Mouse (Mus musculus) adrenal gland, adult 18-20 months (tissue): ENCODE measurements around the gene Gm2042. TPM values are rescaled to one million over a fixed set of nuclear protein-coding genes. Genes with fewer than 3 reads are reported as not detected.
"Not testable (repeated sequence)": the region's sequence is repeated elsewhere in the genome, so short reads cannot be mapped to it uniquely, and the experiment has no call there.

Experiments
- DNase-seq, 2 experiments: peaks; one replicate each; pipeline ENCODE4 v3.0.0; 2021 to 2022; ENCODE audit warnings: low spot score in 2 of 2
- long read RNA-seq, 2 experiments: library from polyadenylated mRNA; stranded (forward); transcript quantifications; one replicate each; pipeline ENCODE4 v2.0.0; 2021
- total RNA-seq, 2 experiments: library from RNA; stranded (reverse); gene quantifications; 1 replicate in 1 of 2; 2 replicates in 1 of 2; pipeline ENCODE4 v1.2.3; 2021

The Gm2042 gene
- not detected for total RNA-seq
- long read RNA-seq, experiment 1: 0 reads
- long read RNA-seq, experiment 2: 0 reads

GRCm38 (mm10) chr12:87953780-87954179 lies at the start of gene Gm2042:
Gm2042 (plus strand) TSS chr12:87954080.
- not testable (repeated sequence) for DNase-seq

GRCm38 (mm10) chr12:87919721-87920120 lies 34.2 kb upstream of the Gm2042 start, which contains the start of gene Gm2035:
Gm2035 (minus strand) TSS chr12:87919857.
- DNase-seq: not testable (repeated sequence)

- DNase-seq: not testable (repeated sequence)
These were observed 30.1 kb downstream of the Gm2042 start for GRCm38 (mm10) chr12:87984000-87984399.

GRCm38 (mm10) chr12:88004118-88004517 lies 50.2 kb downstream of the Gm2042 start:
- DNase-seq: not testable (repeated sequence)

Other genes starting within 250 kb of the Gm2042 start
- not detected for gene Gm21319, start 178.3 kb upstream of the Gm2042 start, total RNA-seq
- gene Gm21936, start 158.6 kb upstream of the Gm2042 start, total RNA-seq: not detected
- not detected for gene BB287469, start 137.5 kb upstream of the Gm2042 start, total RNA-seq
- gene Gm2001, start 111.7 kb upstream of the Gm2042 start, total RNA-seq: not detected
- not detected for gene Gm2016, start 80.0 kb upstream of the Gm2042 start, total RNA-seq
- not detected for gene Gm2022, start 58.7 kb upstream of the Gm2042 start, total RNA-seq
- not detected for gene Gm2035, start 34.2 kb upstream of the Gm2042 start, total RNA-seq
- not detected for gene Gm2075, start 57.8 kb downstream of the Gm2042 start, total RNA-seq
- gene Gm6803, start 64.7 kb downstream of the Gm2042 start, total RNA-seq: not detected
- not detected for gene Gm2056, start 72.9 kb downstream of the Gm2042 start, total RNA-seq
- not detected for gene Gm16368, start 129.6 kb downstream of the Gm2042 start, total RNA-seq
- not detected for gene Gm10436, start 228.0 kb downstream of the Gm2042 start, total RNA-seq